ENCODE assay signal across 10 mouse cellular contexts in the genomic region with DNA sequence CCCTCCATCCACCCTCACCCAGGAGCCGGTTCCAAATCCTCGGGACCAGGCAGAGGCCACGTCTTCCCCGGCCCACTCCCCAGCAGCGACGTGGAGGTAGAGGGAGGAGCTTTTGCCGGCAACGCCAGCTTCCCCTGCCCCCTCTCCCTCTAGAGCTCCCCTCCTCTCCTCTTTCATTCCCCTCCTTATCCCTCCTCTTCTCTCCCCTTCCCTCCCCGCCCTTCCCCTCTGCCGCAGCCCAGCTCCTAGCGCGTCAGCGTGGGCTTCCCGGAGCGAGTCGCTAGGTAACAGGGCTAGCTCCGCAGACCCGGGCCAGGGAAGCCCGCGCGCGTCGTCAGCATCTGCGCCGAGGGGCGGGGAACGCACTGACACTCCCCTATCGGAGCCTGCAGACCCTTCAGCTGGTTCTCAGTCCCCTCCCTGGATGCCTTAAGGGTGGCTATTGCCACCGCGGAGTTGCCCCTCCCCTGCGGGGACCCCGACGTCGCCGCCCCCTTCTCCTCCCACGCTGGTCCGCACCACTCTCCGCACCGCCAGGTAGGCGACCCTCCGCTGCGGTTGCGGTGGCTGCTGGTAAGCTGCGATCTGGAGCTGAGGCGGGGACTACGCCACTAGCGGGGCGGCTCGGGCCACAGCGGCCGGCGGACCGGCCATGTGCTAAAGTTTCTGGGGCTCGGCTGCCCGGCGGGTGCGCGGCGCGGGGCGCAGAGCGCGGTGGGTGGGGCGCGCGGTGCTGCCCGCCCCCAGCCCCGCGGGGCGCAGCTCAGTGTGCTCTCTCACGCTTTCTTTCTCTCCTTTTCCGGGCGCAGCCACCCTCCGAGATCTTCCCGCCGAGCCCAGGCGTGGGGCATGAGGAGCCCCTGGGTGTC. TPM values are rescaled to one million over a fixed set of nuclear protein-coding genes. Genes with fewer than 3 reads are reported as not detected.
DNase-seq lines count a peak whose midpoint lies in the region; ATAC-seq and TF ChIP-seq lines count a peak whose summit lies in the region.
"Had no signal": no experiment of that assay in that cellular context is flagged by ENCODE, and none has a peak within 500 bp of the region (broad histone marks: within the 10 kb centered on the region; RNA-seq: fewer than 3 reads in every experiment).

No protein-coding gene starts in this region.

- TF ChIP-seq CTCF in stomach, postnatal 0 days (IDR thresholded peaks at IDR 0.05; ENCODE audit: low read depth): no peak

- TF ChIP-seq EP300 in stomach, postnatal 0 days (optimal IDR thresholded peaks at IDR 0.05): no peak

- peak overlapping the region; percentile 94 for H3K4me2 ChIP-seq in heart, embryonic 14.5 days (ENCODE audit: low read length)
- peak overlapping the region; percentile 96 for H3K4me2 ChIP-seq in forebrain, embryonic 13.5 days
- H3K4me2 ChIP-seq in stomach, postnatal 0 days (replicated peaks; ENCODE audit: low read depth): peak overlapping the region; percentile 91

- DNase-seq in heart, postnatal 4 days: no peak
- peak; percentile 72 for DNase-seq in layer of hippocampus, adult 9-11 months
- peak; percentile 77 for DNase-seq in midbrain, embryonic 10.5 days (ENCODE audit: low spot score)
- DNase-seq in stomach, postnatal 0 days (ENCODE audit: low spot score): peak; percentile 30
- no peak for DNase-seq in urinary bladder, postnatal 25 days (ENCODE audit: low spot score)

- H3K4me1 ChIP-seq in heart, embryonic 14.5 days (ENCODE audit: control insufficient read depth in 2 of 2, insufficient read depth in 2 of 2, low read length in 2 of 2): peaks cover 0 to 3% of the 10 kb centered on the region in 2 experiments; a peak in 2 of 4 replicates
- peaks cover 15% of the 10 kb centered on the region for H3K4me1 ChIP-seq in forebrain, embryonic 13.5 days
- peaks cover 22% of the 10 kb centered on the region for H3K4me1 ChIP-seq in midbrain, embryonic 10.5 days
- no peaks in the 10 kb centered on the region for H3K4me1 ChIP-seq in stomach, postnatal 0 days (replicated peaks; ENCODE audit: control insufficient read depth, insufficient read depth)

- H3K27ac ChIP-seq in heart, embryonic 14.5 days (replicated peaks in 1 of 2; ENCODE audit: control insufficient read depth in 1 of 2, insufficient read depth in 1 of 2, low read depth in 2 of 2, low read length in 2 of 2): no peak overlapping the region
- 0 out of 2 replicates have a peak overlapping the region, but pooled peaks have one; percentile 7 for H3K27ac ChIP-seq in forebrain, embryonic 13.5 days
- H3K27ac ChIP-seq in midbrain, embryonic 10.5 days (replicated peaks): peak overlapping the region; percentile 74
- no peak overlapping the region for H3K27ac ChIP-seq in stomach, postnatal 0 days (replicated peaks)

- no peaks in the 10 kb centered on the region for H3K36me3 ChIP-seq in heart, embryonic 14.5 days (ENCODE audit: control insufficient read depth, insufficient read depth, low read length)
- H3K36me3 ChIP-seq in forebrain, embryonic 13.5 days (ENCODE audit: poor library complexity, severe bottlenecking): no peaks in the 10 kb centered on the region
- H3K36me3 ChIP-seq in midbrain, embryonic 10.5 days: no peaks in the 10 kb centered on the region
- H3K36me3 ChIP-seq in stomach, postnatal 0 days (ENCODE audit: control insufficient read depth, insufficient read depth, low read length): no peaks in the 10 kb centered on the region

- H3K9ac ChIP-seq in heart, embryonic 14.5 days (ENCODE audit: low read length): peak overlapping the region; percentile 38; the same call in 1 of the 2 replicates
- peak overlapping the region; percentile 68 for H3K9ac ChIP-seq in forebrain, embryonic 13.5 days
- H3K9ac ChIP-seq in stomach, postnatal 0 days (ENCODE audit: low read length): no peak overlapping the region

- ATAC-seq in heart, embryonic 14.5 days (ENCODE audit: insufficient number of reproducible peaks, insufficient read depth, low FRiP score, low read depth): 0 out of 2 replicates have a peak, but pooled peaks have one; percentile 10
- ATAC-seq in cerebellum, adult (ENCODE audit: insufficient number of reproducible peaks, low FRiP score, low TSS enrichment): peak; percentile 23
- ATAC-seq in forebrain, embryonic 13.5 days: peak; percentile 93
- peak; percentile 53; the same call in 1 of the 2 replicates for ATAC-seq in stomach, postnatal 0 days (ENCODE audit: low FRiP score, low TSS enrichment)

- no peaks in the 10 kb centered on the region for H3K9me3 ChIP-seq in heart, embryonic 14.5 days (ENCODE audit: control insufficient read depth, low read length)
- H3K9me3 ChIP-seq in forebrain, embryonic 13.5 days (replicated peaks): no peaks in the 10 kb centered on the region
- no peaks in the 10 kb centered on the region for H3K9me3 ChIP-seq in midbrain, embryonic 10.5 days (replicated peaks)
- no peaks in the 10 kb centered on the region for H3K9me3 ChIP-seq in stomach, postnatal 0 days (ENCODE audit: control insufficient read depth, low read length)

- H3K4me3 ChIP-seq in heart, embryonic 14.5 days (ENCODE audit: control insufficient read depth in 1 of 2, insufficient read depth in 1 of 2, low read depth in 1 of 2, low read length in 2 of 2): peak overlapping the region; percentile 37 to 50
- peak overlapping the region; percentile 64 for H3K4me3 ChIP-seq in forebrain, embryonic 13.5 days
- H3K4me3 ChIP-seq in midbrain, embryonic 10.5 days: peak overlapping the region; percentile 75
- peak overlapping the region; percentile 49 for H3K4me3 ChIP-seq in stomach, postnatal 0 days (ENCODE audit: low read depth, low read length)

- under 1% methylated on average over 65 of the region's 77 CpGs for WGBS in heart, embryonic 14.5 days
- under 1% methylated on average over 62 of the region's 77 CpGs for WGBS in forebrain, embryonic 13.5 days
- under 1% methylated on average over 76 of the region's 77 CpGs for WGBS in midbrain, embryonic 10.5 days
- under 1% methylated on average over 46 of the region's 77 CpGs for WGBS in stomach, postnatal 0 days

- H3K27me3 ChIP-seq in heart, embryonic 14.5 days (ENCODE audit: control insufficient read depth, insufficient read depth, low read length): peaks cover 80% of the 10 kb centered on the region
- peaks cover 25% of the 10 kb centered on the region for H3K27me3 ChIP-seq in forebrain, embryonic 13.5 days
- H3K27me3 ChIP-seq in midbrain, embryonic 10.5 days (ENCODE audit: low read depth, poor library complexity, severe bottlenecking): peaks cover 55% of the 10 kb centered on the region
- peaks cover 8% of the 10 kb centered on the region; the same call in 1 of the 2 replicates for H3K27me3 ChIP-seq in stomach, postnatal 0 days (ENCODE audit: control insufficient read depth, insufficient read depth, low read length)

RNA-seq across cellular contexts. Expression of gene Tunar, which starts 3.0 kb away (rescaled TPM):
- not detected in 2 replicates for polyA plus RNA-seq in heart, embryonic 14.5 days (2014; fragmentation: Nextera tagmentation; extraction: Ambion mirVana)
- total RNA-seq in heart, postnatal 4 days (2021): not detected
- polyA plus RNA-seq in forebrain, embryonic 13.5 days (2015; fragmentation: Nextera tagmentation; extraction: Ambion mirVana): 2.0 and 2.7 TPM in 2 replicates
- polyA plus RNA-seq in midbrain, embryonic 10.5 days (2016; fragmentation: Nextera tagmentation; extraction: Ambion mirVana): 0.16 and 0.42 TPM in 2 replicates
- 0.06 and 0.07 TPM in 2 replicates for polyA plus RNA-seq in stomach, postnatal 0 days (2015; fragmentation: Nextera tagmentation; extraction: Ambion mirVana)
- total RNA-seq: liver, adult 2 months; MEL had no signal
- polyA plus RNA-seq: liver, adult 2 months had no signal

Comparison
In these comparisons a context has a peak if more than half of its experiments do, and no peak if none do; other contexts are left out.
1. ATAC-seq: peak in every context shown above with its lines; median percentile 93 in forebrain, embryonic 13.5 days; 53 in stomach, postnatal 0 days; 23 in cerebellum, adult; 10 in heart, embryonic 14.5 days.
2. H3K27ac ChIP-seq: peak in forebrain, embryonic 13.5 days (single experiment) and midbrain, embryonic 10.5 days (single experiment); none in heart, embryonic 14.5 days (0 of 2) and stomach, postnatal 0 days (single experiment).
3. DNase-seq: peak in layer of hippocampus, adult 9-11 months (single experiment), midbrain, embryonic 10.5 days (single experiment) and stomach, postnatal 0 days (single experiment); none in heart, postnatal 4 days (single experiment) and urinary bladder, postnatal 25 days (single experiment).
4. Peak in every context shown above with its lines, with median percentiles within 50 percentile points of each other: H3K4me2 ChIP-seq and H3K4me3 ChIP-seq.